Mouse (Mus musculus) hindbrain, embryonic 11.5 days (tissue): ENCODE data around the gene Prdm11. TPM values are rescaled to one million over a fixed set of nuclear protein-coding genes. Genes with fewer than 3 reads are reported as not detected.

Experiments used
- ATAC-seq: fragments of 200-750 bp; cut with Nextera tagmentation; 2 replicates; pipeline ENCODE4 v1.8.0; 2017; ENCODE audit warnings: mild to moderate bottlenecking, moderate TSS enrichment, moderate library complexity; ENCODE audit not compliant: low FRiP score
- DNase-seq: peaks from one replicate; pipeline ENCODE4 v3.0.0-alpha.2; 2015; ENCODE audit warnings: low spot score
- H3K27ac ChIP-seq: fragments of 300-500 bp; sonication (generic); 2 replicates; pipeline ENCODE4 v1.5.1; 2014; ENCODE audit warnings: mild to moderate bottlenecking, low read depth, low read length
- H3K27me3 ChIP-seq: fragments of 300-500 bp; sonication (generic); 2 replicates; pipeline ENCODE4 v1.6.1; 2014; ENCODE audit warnings: mild to moderate bottlenecking, low read length, moderate library complexity, mixed read lengths; ENCODE audit not compliant: control insufficient read depth, insufficient read depth
- H3K36me3 ChIP-seq: fragments of 300-500 bp; sonication (generic); 2 replicates; pipeline ENCODE4 v1.6.1; 2014; ENCODE audit warnings: mild to moderate bottlenecking, low read length, moderate library complexity, mixed read lengths; ENCODE audit not compliant: control insufficient read depth, insufficient read depth
- H3K4me1 ChIP-seq: fragments of 300-500 bp; sonication (generic); replicated peaks from 2 replicates; pipeline ENCODE4 v1.6.1; 2014; ENCODE audit warnings: low read length, mixed read lengths; ENCODE audit not compliant: control insufficient read depth, insufficient read depth
- H3K4me2 ChIP-seq: fragments of 300-500 bp; sonication (generic); replicated peaks from 2 replicates; pipeline ENCODE4 v1.6.1; 2014; ENCODE audit warnings: mild to moderate bottlenecking, low read depth, low read length
- H3K4me3 ChIP-seq: fragments of 300-500 bp; sonication (generic); 2 replicates; pipeline ENCODE4 v1.5.1; 2014; ENCODE audit warnings: low read depth, low read length
- H3K9ac ChIP-seq: fragments of 300-500 bp; sonication (generic); 2 replicates; pipeline ENCODE4 v1.6.1; 2014; ENCODE audit warnings: low read depth, low read length
- H3K9me3 ChIP-seq: fragments of 300-500 bp; sonication (generic); 2 replicates; pipeline ENCODE4 v1.6.1; 2016; ENCODE audit warnings: low read length; ENCODE audit not compliant: control insufficient read depth
- WGBS: fragments of 180-500 bp; shearing (Covaris S2); extraction: QIAGEN DNeasy Blood & Tissue Kit; methylation state at CpG from one replicate; pipeline ENCODE4 v1.1.7; 2014; 5-methylcytosine and 5-hydroxymethylcytosine counted together
- polyA plus RNA-seq: library from polyadenylated mRNA; unstranded; fragments of >200 nt; fragmentation: Nextera tagmentation; extraction: Ambion mirVana; gene quantifications from 2 replicates; pipeline ENCODE4 v1.2.1, GENCODE M21; 2014

Prdm11 gene
- polyA plus RNA-seq, 1 experiment from 2014 or later, result 2.2 TPM

GRCm38 (mm10) chr2:93082846-93083245 is 36.9 kb upstream of the Prdm11 start:
- Histone ChIP-seq H3K4me1 (peaks cover 8% of the 10 kb centered on the region; the same call in 1 of the 2 replicates), H3K27ac (no peak overlapping the region), H3K4me2 (no peak overlapping the region), H3K27me3 (no peaks in the 10 kb centered on the region), H3K9ac (no peak overlapping the region), H3K4me3 (no peak overlapping the region), H3K36me3 (no peaks in the 10 kb centered on the region), H3K9me3 (no peaks in the 10 kb centered on the region)
- DNase-seq (no peak), ATAC-seq (peak; percentile 51)
- 57% methylated on average over 3 of the region's 3 CpGs for WGBS

- no peaks in the 10 kb centered on the region for H3K36me3 ChIP-seq
- no peak overlapping the region for H3K9ac ChIP-seq
- no peak for ATAC-seq
- peaks cover 8% of the 10 kb centered on the region; the same call in 1 of the 2 replicates for H3K4me1 ChIP-seq
- H3K4me2 ChIP-seq, result no peak overlapping the region
- no peaks in the 10 kb centered on the region for H3K9me3 ChIP-seq
- no peak overlapping the region for H3K27ac ChIP-seq
- WGBS, result 64% methylated on average over 5 of the region's 5 CpGs
- no peaks in the 10 kb centered on the region for H3K27me3 ChIP-seq
- no peak for DNase-seq
- H3K4me3 ChIP-seq, result no peak overlapping the region
These were observed 35.1 kb upstream of the Prdm11 start for GRCm38 (mm10) chr2:93080871-93081608.

- no peaks in the 10 kb centered on the region for H3K9me3 ChIP-seq
- peaks cover 8% of the 10 kb centered on the region; the same call in 1 of the 2 replicates for H3K4me1 ChIP-seq
- no peak overlapping the region for H3K9ac ChIP-seq
- ATAC-seq, result no peak
- DNase-seq, result no peak
- H3K27me3 ChIP-seq, result no peaks in the 10 kb centered on the region
- H3K4me3 ChIP-seq, result no peak overlapping the region
- H3K4me2 ChIP-seq, result no peak overlapping the region
- 82% methylated on average over 4 of the region's 4 CpGs for WGBS
- no peak overlapping the region for H3K27ac ChIP-seq
- no peaks in the 10 kb centered on the region for H3K36me3 ChIP-seq
These were observed 33.4 kb upstream of the Prdm11 start for GRCm38 (mm10) chr2:93079394-93079793.

- DNase-seq (no peak), ATAC-seq (no peak)
- no peaks in the 10 kb centered on the region for H3K27me3 ChIP-seq
- H3K9me3 ChIP-seq, result no peaks in the 10 kb centered on the region
- peaks cover 3% of the 10 kb centered on the region; the same call in 1 of the 2 replicates for H3K4me1 ChIP-seq
- no peaks in the 10 kb centered on the region for H3K36me3 ChIP-seq
- no peak overlapping the region for H3K4me2 ChIP-seq
- H3K27ac ChIP-seq, result no peak overlapping the region
- H3K9ac ChIP-seq, result no peak overlapping the region
- WGBS, result 77% methylated on average over 6 of the region's 6 CpGs
- H3K4me3 ChIP-seq, result no peak overlapping the region
These were observed 30.6 kb upstream of the Prdm11 start for GRCm38 (mm10) chr2:93076578-93076955.

- Histone ChIP-seq H3K27ac (no peak overlapping the region), H3K4me1 (peaks cover under 1% of the 10 kb centered on the region; the same call in 1 of the 2 replicates), H3K36me3 (no peaks in the 10 kb centered on the region), H3K4me3 (no peak overlapping the region), H3K27me3 (no peaks in the 10 kb centered on the region), H3K9me3 (no peaks in the 10 kb centered on the region), H3K4me2 (no peak overlapping the region), H3K9ac (no peak overlapping the region)
- DNase-seq (peak; percentile 92), ATAC-seq (peak; percentile 75)
- 45% methylated on average over 15 of the region's 15 CpGs for WGBS
These were observed 30.0 kb upstream of the Prdm11 start for GRCm38 (mm10) chr2:93075738-93076577.

GRCm38 (mm10) chr2:93071656-93072055 is 25.7 kb upstream of the Prdm11 start:
- ATAC-seq, result no peak
- Histone ChIP-seq H3K4me1 (peaks cover 4% of the 10 kb centered on the region), H3K27ac (no peak overlapping the region), H3K36me3 (no peaks in the 10 kb centered on the region), H3K27me3 (no peaks in the 10 kb centered on the region), H3K9ac (no peak overlapping the region), H3K4me3 (no peak overlapping the region), H3K4me2 (no peak overlapping the region), H3K9me3 (no peaks in the 10 kb centered on the region)
- peak; percentile 85 for DNase-seq
- WGBS, result 6% methylated on average over 12 of the region's 12 CpGs

- whole genome bisulfite sequencing, result 34% methylated on average over 2 of the region's 2 CpGs
- Histone ChIP-seq H3K9me3 (no peaks in the 10 kb centered on the region), H3K27me3 (no peaks in the 10 kb centered on the region), H3K4me2 (no peak overlapping the region), H3K4me1 (peaks cover 4% of the 10 kb centered on the region), H3K27ac (no peak overlapping the region), H3K36me3 (no peaks in the 10 kb centered on the region), H3K9ac (no peak overlapping the region), H3K4me3 (no peak overlapping the region)
- ATAC-seq, result peak; percentile 36; the same call in 1 of the 2 replicates
- peak; percentile 60 for DNase-seq
These were observed 23.0 kb upstream of the Prdm11 start for GRCm38 (mm10) chr2:93068942-93069341.

GRCm38 (mm10) chr2:93063347-93063746 is 17.4 kb upstream of the Prdm11 start:
- Histone ChIP-seq H3K4me3 (no peak overlapping the region), H3K9ac (no peak overlapping the region), H3K27me3 (no peaks in the 10 kb centered on the region), H3K27ac (no peak overlapping the region), H3K4me1 (no peaks in the 10 kb centered on the region), H3K36me3 (no peaks in the 10 kb centered on the region), H3K9me3 (no peaks in the 10 kb centered on the region), H3K4me2 (no peak overlapping the region)
- DNase-seq (peak; percentile 75), ATAC-seq (no peak)
- WGBS, result 7% methylated on average over 2 of the region's 2 CpGs
